Mouse (Mus musculus): ENCODE results near the gene Prkaa1. TPM values are rescaled to one million over a fixed set of nuclear protein-coding genes. Genes with fewer than 3 reads are reported as not detected.
"Not testable (repeated sequence)": the region's sequence is repeated elsewhere in the genome, so short reads cannot be mapped to it uniquely, and the experiment has no call there.

The Prkaa1 gene
- polyA plus RNA-seq, 1 experiment = 20.6 TPM

- Histone ChIP-seq H3K27me3 (ENCODE audit: control insufficient read depth, insufficient read depth, low read length) (no peaks in the 10 kb centered on the region), H3K27ac (ENCODE audit: insufficient read depth, low read length) (no peak overlapping the region), H3K4me3 (replicated peaks; ENCODE audit: insufficient read depth, low read depth, low read length) (no peak overlapping the region), H3K4me1 (ENCODE audit: control insufficient read depth, insufficient read depth, low read length) (no peaks in the 10 kb centered on the region)
- 83% methylated on average over 12 of the region's 12 CpGs for WGBS
- DNase-seq = no peak
- TF ChIP-seq POLR2A (IDR thresholded peaks at IDR 0.05; ENCODE audit: borderline replicate concordance, insufficient read depth, low read length) (no peak), CTCF (IDR thresholded peaks at IDR 0.05; ENCODE audit: borderline replicate concordance, insufficient read depth, low read depth, low read length) (no peak)
Measured at GRCm38 (mm10) chr15:5121535-5122313, 21.9 kb upstream of the Prkaa1 start.

DNA sequence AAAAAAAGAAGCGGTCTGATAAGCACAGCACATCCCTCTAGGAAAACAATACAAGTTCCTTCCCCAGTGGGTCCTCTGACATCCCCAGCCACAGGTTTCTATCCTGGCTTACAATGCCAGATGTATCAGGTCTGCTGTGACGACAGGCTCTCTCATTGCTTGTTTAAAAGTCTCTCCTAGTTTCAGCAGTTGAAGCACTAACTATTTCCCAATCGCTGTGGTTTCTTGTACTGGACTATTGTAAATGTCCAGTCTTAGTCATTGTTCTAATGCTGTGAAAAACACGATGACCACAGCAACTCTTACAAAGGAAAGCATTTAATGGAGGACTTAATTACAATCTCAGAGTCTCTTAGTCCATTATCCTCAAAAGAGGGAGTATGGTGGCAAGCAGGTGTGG is 17.2 kb upstream of the Prkaa1 start:
- TF ChIP-seq POLR2A (IDR thresholded peaks at IDR 0.05; ENCODE audit: borderline replicate concordance, insufficient read depth, low read length) (no peak), CTCF (IDR thresholded peaks at IDR 0.05; ENCODE audit: borderline replicate concordance, insufficient read depth, low read depth, low read length) (no peak)
- Histone ChIP-seq H3K27me3 (ENCODE audit: control insufficient read depth, insufficient read depth, low read length) (no peaks in the 10 kb centered on the region), H3K4me3 (replicated peaks; ENCODE audit: insufficient read depth, low read depth, low read length) (no peak overlapping the region), H3K4me1 (ENCODE audit: control insufficient read depth, insufficient read depth, low read length) (no peaks in the 10 kb centered on the region), H3K27ac (ENCODE audit: insufficient read depth, low read length) (no peak overlapping the region)
- WGBS = 74% methylated on average over 4 of the region's 4 CpGs
- DNase-seq = no peak

- WGBS = 86% methylated on average over 2 of the region's 2 CpGs
- Histone ChIP-seq H3K4me1 (ENCODE audit: control insufficient read depth, insufficient read depth, low read length) (no peaks in the 10 kb centered on the region), H3K27ac (ENCODE audit: insufficient read depth, low read length) (no peak overlapping the region), H3K27me3 (ENCODE audit: control insufficient read depth, insufficient read depth, low read length) (no peaks in the 10 kb centered on the region), H3K4me3 (replicated peaks; ENCODE audit: insufficient read depth, low read depth, low read length) (no peak overlapping the region)
- no peak for TF ChIP-seq CTCF (IDR thresholded peaks at IDR 0.05; ENCODE audit: borderline replicate concordance, insufficient read depth, low read depth, low read length)
- TF ChIP-seq POLR2A (IDR thresholded peaks at IDR 0.05; ENCODE audit: borderline replicate concordance, insufficient read depth, low read length) = no peak
- DNase-seq = no peak
Measured at GRCm38 (mm10) chr15:5127487-5127886, 16.2 kb upstream of the Prkaa1 start.

DNA sequence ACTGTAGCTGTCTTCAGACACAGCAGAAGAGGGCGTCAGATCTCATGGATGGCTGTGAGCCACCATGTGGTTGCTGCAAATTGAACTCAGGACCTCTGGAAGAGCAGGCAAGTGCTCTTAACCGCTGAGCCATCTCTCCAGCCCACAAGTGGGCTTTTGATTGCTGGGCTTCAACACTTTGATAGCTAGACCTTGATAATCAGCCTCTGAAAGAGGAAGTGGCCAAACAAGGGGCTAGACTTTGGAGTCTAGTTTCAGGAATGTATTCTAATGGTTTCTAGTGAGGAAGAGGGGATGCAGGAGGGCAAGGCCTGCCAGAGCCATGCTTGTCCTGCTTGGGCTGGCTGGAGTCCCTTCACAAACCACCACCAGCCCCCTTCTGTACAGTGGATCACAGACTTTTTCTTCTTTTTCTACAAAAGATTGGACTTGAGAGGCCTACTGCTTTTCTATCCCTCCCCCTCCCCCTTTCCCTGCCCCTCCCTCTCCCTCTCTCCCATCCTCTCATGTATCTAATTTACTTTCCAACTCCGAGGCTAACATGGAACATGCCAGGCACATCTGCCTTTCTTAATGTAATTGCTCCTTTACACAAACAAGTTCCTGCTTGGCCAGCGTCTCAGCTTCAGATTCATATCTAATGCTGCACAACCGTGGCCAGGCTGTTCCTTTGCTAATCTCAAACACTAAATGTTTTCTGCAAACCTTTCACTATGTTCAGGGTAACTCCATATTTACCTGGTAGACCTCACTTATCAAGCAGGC is 15.3 kb upstream of the Prkaa1 start:
- TF ChIP-seq POLR2A (IDR thresholded peaks at IDR 0.05; ENCODE audit: borderline replicate concordance, insufficient read depth, low read length) = no peak
- TF ChIP-seq CTCF (IDR thresholded peaks at IDR 0.05; ENCODE audit: borderline replicate concordance, insufficient read depth, low read depth, low read length) = no peak
- Histone ChIP-seq H3K27ac (ENCODE audit: insufficient read depth, low read length) (no peak overlapping the region), H3K27me3 (ENCODE audit: control insufficient read depth, insufficient read depth, low read length) (no peaks in the 10 kb centered on the region)

GRCm38 (mm10) chr15:5129111-5129805 is 14.4 kb upstream of the Prkaa1 start:
- DNase-seq = no peak
- 86% methylated on average over 12 of the region's 12 CpGs for WGBS
- Histone ChIP-seq H3K4me1 (ENCODE audit: control insufficient read depth, insufficient read depth, low read length) (no peaks in the 10 kb centered on the region), H3K27me3 (ENCODE audit: control insufficient read depth, insufficient read depth, low read length) (no peaks in the 10 kb centered on the region), H3K4me3 (replicated peaks; ENCODE audit: insufficient read depth, low read depth, low read length) (no peak overlapping the region), H3K27ac (ENCODE audit: insufficient read depth, low read length) (no peak overlapping the region)
- TF ChIP-seq CTCF (IDR thresholded peaks at IDR 0.05; ENCODE audit: borderline replicate concordance, insufficient read depth, low read depth, low read length) (no peak), POLR2A (IDR thresholded peaks at IDR 0.05; ENCODE audit: borderline replicate concordance, insufficient read depth, low read length) (no peak)

More for the DNA sequence above, 15.3 kb upstream of the Prkaa1 start:
- no peak for DNase-seq
- H3K4me1 ChIP-seq (ENCODE audit: control insufficient read depth, insufficient read depth, low read length) = no peaks in the 10 kb centered on the region
- no peak overlapping the region for H3K4me3 ChIP-seq (replicated peaks; ENCODE audit: insufficient read depth, low read depth, low read length)
- 75% methylated on average over 5 of the region's 5 CpGs for WGBS

DNA sequence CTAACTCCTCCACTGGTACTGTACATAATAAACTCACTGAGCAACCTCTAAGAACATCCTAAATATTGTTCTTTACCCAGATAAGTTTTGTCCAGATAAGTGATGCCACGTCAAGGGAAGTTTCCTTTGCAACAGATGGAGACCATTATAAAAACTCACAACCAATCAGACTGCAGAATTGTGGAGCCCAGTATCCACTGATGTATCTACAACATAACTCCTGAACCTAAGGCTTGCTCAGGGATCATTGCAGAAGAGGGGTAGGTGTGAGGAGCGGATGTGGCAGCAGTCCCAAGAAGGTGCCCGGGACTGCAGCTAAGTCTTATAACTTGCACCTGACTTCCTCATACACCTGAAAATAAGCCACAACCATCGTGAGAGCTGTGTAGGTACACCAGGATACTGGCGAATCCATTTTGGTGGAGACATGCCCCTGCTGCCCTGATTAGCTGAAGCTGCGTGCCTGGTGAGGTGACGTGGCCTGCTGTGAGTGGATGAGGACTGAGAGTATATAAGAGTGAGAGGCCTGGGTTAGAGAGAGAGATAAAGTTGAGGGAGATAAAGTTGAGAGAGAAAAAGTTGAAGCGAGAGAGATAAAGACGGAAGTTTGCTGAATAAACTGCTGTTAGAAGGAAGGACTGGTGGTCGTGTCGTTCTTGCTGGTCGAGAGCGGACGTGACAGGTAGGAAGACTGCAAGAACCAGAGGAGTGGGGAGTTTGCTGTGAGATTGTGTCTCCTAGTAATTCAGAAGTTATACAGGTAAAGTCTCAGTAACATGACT is 12.6 kb upstream of the Prkaa1 start:
- H3K27ac ChIP-seq (ENCODE audit: insufficient read depth, low read length); H3K4me1 ChIP-seq (ENCODE audit: control insufficient read depth, insufficient read depth, low read length); H3K4me3 ChIP-seq (replicated peaks; ENCODE audit: insufficient read depth, low read depth, low read length); DNase-seq; H3K27me3 ChIP-seq (ENCODE audit: control insufficient read depth, insufficient read depth, low read length): not testable (repeated sequence)
- WGBS = 92% methylated on average over 14 of the region's 14 CpGs

DNA sequence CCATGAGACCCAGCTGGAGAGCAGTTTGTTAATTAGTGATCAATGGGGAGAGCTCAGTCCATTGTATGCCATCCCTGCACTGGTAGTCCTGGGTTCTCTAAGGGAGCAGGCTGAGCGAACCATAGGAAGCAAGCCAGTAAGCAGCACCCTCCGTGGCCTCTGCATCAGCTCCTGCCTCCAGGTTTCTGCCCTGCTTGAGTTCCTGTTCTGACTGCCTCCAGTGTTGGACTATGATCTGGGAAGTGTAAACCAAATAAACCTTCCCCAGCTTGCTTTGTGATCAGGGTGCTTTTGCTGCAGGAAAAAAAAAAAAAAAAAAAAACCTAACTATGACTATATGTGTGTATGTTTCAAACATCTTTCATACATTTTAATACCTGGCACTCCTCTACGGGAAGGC is 10.4 kb upstream of the Prkaa1 start:
- 66% methylated on average over 3 of the region's 3 CpGs for WGBS
- Histone ChIP-seq H3K27me3 (ENCODE audit: control insufficient read depth, insufficient read depth, low read length) (no peaks in the 10 kb centered on the region), H3K27ac (ENCODE audit: insufficient read depth, low read length) (no peak overlapping the region), H3K4me3 (replicated peaks; ENCODE audit: insufficient read depth, low read depth, low read length) (no peak overlapping the region), H3K4me1 (ENCODE audit: control insufficient read depth, insufficient read depth, low read length) (no peaks in the 10 kb centered on the region)
- DNase-seq = no peak
- no peak for TF ChIP-seq CTCF (IDR thresholded peaks at IDR 0.05; ENCODE audit: borderline replicate concordance, insufficient read depth, low read depth, low read length)
- no peak for TF ChIP-seq POLR2A (IDR thresholded peaks at IDR 0.05; ENCODE audit: borderline replicate concordance, insufficient read depth, low read length)
